Mouse (Mus musculus): ENCODE data around the gene Cgnl1.

DNA sequence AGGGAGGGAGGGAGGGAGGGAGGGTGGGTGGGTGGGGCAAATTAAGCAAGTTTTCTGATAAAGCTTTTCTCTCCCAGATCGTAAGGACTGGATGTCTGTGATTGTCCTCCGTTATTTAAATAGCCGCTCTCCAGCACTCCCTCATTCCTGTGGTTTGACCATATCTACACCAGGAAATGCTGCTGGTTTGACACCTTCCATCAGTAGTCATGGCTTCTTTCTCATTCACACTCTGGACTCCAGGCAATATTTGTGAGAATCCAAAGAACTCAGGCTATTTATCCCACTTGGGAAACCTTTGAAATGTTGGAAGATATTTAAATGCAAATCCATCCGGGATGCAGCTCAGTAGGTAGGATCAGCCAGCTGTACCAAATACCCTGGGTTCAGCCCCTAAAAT is 77.6 kb downstream of the Cgnl1 start:
- TF ChIP-seq CTCF (IDR thresholded peaks at IDR 0.05; ENCODE audit: borderline replicate concordance, control insufficient read depth, extremely low read depth, insufficient read depth, low read length, poor library complexity) (no peak), POLR2A (IDR thresholded peaks at IDR 0.05; ENCODE audit: control insufficient read depth, extremely low read depth, insufficient read depth, low read length, poor library complexity) (no peak)

Data from thymus, adult 2 months (tissue).